Mouse (Mus musculus) neural tube, embryonic 15.5 days (tissue): ENCODE measurements around the gene Gm8108. TPM values are rescaled to one million over a fixed set of nuclear protein-coding genes. Genes with fewer than 3 reads are reported as not detected.
"Not testable (repeated sequence)": the region's sequence is repeated elsewhere in the genome, so short reads cannot be mapped to it uniquely, and the experiment has no call there.

ENCODE experiments used
- ATAC-seq: fragments of 200-750 bp; cut with Nextera tagmentation; 2 replicates; pipeline ENCODE4 v1.8.0; 2017; ENCODE audit warnings: mild to moderate bottlenecking, moderate TSS enrichment, moderate library complexity; ENCODE audit not compliant: low FRiP score
- H3K27ac ChIP-seq: fragments of 300-500 bp; sonication (generic); replicated peaks from 2 replicates; pipeline ENCODE4 v1.5.1; 2015; ENCODE audit warnings: mild to moderate bottlenecking, inconsistent platforms
- H3K27me3 ChIP-seq: fragments of 300-500 bp; sonication (generic); replicated peaks from 2 replicates; pipeline ENCODE4 v1.6.1; 2015; ENCODE audit warnings: inconsistent platforms
- H3K36me3 ChIP-seq: fragments of 300-500 bp; sonication (generic); 2 replicates; pipeline ENCODE4 v1.6.1; 2015; ENCODE audit warnings: inconsistent platforms
- H3K4me1 ChIP-seq: fragments of 300-500 bp; sonication (generic); 2 replicates; pipeline ENCODE4 v1.6.1; 2015; ENCODE audit warnings: inconsistent platforms
- H3K4me2 ChIP-seq: fragments of 300-500 bp; sonication (generic); 2 replicates; pipeline ENCODE4 v1.6.1; 2015; ENCODE audit warnings: inconsistent platforms, mild to moderate bottlenecking, moderate library complexity
- H3K4me3 ChIP-seq: fragments of 300-500 bp; sonication (generic); replicated peaks from 2 replicates; pipeline ENCODE4 v1.5.1; 2015; ENCODE audit warnings: mild to moderate bottlenecking, inconsistent platforms
- H3K9ac ChIP-seq: fragments of 300-500 bp; sonication (generic); replicated peaks from 2 replicates; pipeline ENCODE4 v1.6.1; 2015; ENCODE audit warnings: mild to moderate bottlenecking, inconsistent platforms
- H3K9me3 ChIP-seq: fragments of 300-500 bp; sonication (generic); replicated peaks from 2 replicates; pipeline ENCODE4 v1.6.1; 2016; ENCODE audit warnings: inconsistent platforms
- WGBS: fragments of 180-500 bp; shearing (Covaris S2); methylation state at CpG from one replicate; pipeline ENCODE4 v1.1.7; 2015; ENCODE audit warnings: mixed read lengths; 5-methylcytosine and 5-hydroxymethylcytosine counted together
- polyA plus RNA-seq: library from polyadenylated mRNA; unstranded; fragments of >200 nt; fragmentation: Nextera tagmentation; extraction: Ambion mirVana; gene quantifications from 2 replicates; pipeline ENCODE4 v1.2.1, GENCODE M21; 2015

Gm8108 gene
- polyA plus RNA-seq = 4.1 and 6.7 TPM in 2 replicates

DNA sequence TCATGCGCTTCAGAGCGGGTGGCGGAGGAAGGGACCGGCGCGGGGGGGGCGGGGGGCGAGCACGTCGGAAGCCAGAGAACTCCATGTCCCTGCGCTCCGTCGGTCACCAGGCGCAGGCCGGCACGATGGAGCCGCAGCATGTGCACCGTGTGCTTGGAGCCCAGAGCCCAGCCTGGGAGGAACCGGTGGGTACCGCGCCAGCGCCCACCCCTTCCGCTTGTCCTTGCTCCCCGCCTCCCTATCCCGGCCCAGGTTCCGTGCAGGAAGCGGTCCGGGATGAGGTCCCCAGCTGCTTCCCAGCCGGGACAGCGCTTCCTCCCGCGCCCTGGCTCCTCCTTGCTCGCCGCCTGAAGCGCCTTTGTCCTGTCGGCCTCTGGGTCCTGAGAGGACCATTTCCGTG lies at the start of gene Gm8108:
Gm8108 (plus strand) TSS at position 101 of the 400 bp plus-strand sequence.
- under 1% methylated on average over 24 of the region's 37 CpGs for WGBS
- H3K4me1 ChIP-seq, H3K9me3 ChIP-seq, H3K27me3 ChIP-seq, H3K27ac ChIP-seq, H3K36me3 ChIP-seq, ATAC-seq: not testable (repeated sequence)
- Histone ChIP-seq H3K4me2 (peak within 1 kb of the TSS; percentile 54), H3K4me3 (peak within 1 kb of the TSS; percentile 42), H3K9ac (peak within 1 kb of the TSS; percentile 27; the same call in 1 of the 2 replicates)

GRCm38 (mm10) chr14:4083820-4084219 lies 26.5 kb upstream of the Gm8108 start, which contains the start of gene Gm3115:
Gene Gm3115 (plus strand): TSS chr14:4084120.
- not testable (repeated sequence) for H3K36me3 ChIP-seq, H3K9me3 ChIP-seq, H3K27ac ChIP-seq, H3K4me3 ChIP-seq, ATAC-seq, H3K9ac ChIP-seq, H3K4me1 ChIP-seq, H3K4me2 ChIP-seq, H3K27me3 ChIP-seq
- WGBS = 69% methylated on average over 3 of the region's 3 CpGs

DNA sequence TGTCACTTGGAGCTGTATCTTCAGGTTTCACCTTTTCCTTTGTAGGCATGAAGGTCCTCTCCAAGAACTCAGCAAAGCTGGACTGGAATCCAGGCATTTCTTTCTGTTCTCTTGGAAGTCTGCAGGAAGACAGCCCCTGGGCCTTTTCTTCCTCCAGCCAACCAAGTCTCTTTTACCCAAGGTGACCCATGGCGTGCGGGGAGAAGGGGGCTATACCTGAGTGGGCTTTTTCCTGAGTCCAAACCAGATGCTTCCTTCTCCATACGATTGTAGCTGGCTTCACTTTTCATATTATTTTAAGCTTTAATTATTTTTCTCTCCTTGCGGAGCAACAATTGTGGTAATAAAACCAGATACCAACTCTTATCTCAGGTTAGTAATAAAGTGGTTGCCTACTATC lies 31.3 kb downstream of the Gm8108 start:
- not testable (repeated sequence) for H3K9ac ChIP-seq, H3K36me3 ChIP-seq, H3K27me3 ChIP-seq, H3K27ac ChIP-seq, H3K4me1 ChIP-seq, H3K9me3 ChIP-seq, ATAC-seq, H3K4me3 ChIP-seq, H3K4me2 ChIP-seq
- 95% methylated on average over 4 of the region's 4 CpGs for WGBS

- H3K4me2 ChIP-seq, H3K27me3 ChIP-seq, H3K4me1 ChIP-seq, H3K27ac ChIP-seq, ATAC-seq, H3K9me3 ChIP-seq, H3K36me3 ChIP-seq, H3K4me3 ChIP-seq, H3K9ac ChIP-seq: not testable (repeated sequence)
- 89% methylated on average over 1 of the region's 2 CpGs for WGBS
Measured at GRCm38 (mm10) chr14:4164730-4165129, 54.4 kb downstream of the Gm8108 start, which contains the start of gene Gm3127. Gene Gm3127 (plus strand): TSS chr14:4165030.

- not testable (repeated sequence) for H3K9me3 ChIP-seq, H3K27me3 ChIP-seq, ATAC-seq, H3K27ac ChIP-seq, H3K36me3 ChIP-seq, H3K4me1 ChIP-seq
- 10% methylated on average over 12 of the region's 14 CpGs for WGBS
- H3K4me2 ChIP-seq = peak overlapping the region; percentile 61
- H3K4me3 ChIP-seq = peak overlapping the region; percentile 45
- peak overlapping the region; percentile 41 for H3K9ac ChIP-seq
Measured at GRCm38 (mm10) chr14:4182030-4182429, 71.7 kb downstream of the Gm8108 start.

Other genes with a start within 250 kb of the Gm8108 start
- gene Gm2916, start 226.4 kb upstream of the Gm8108 start, polyA plus RNA-seq = not detected in 2 replicates
- not detected in 2 replicates for gene Gm3029, start 178.8 kb upstream of the Gm8108 start, polyA plus RNA-seq
- gene Gm3095, start 147.0 kb upstream of the Gm8108 start, polyA plus RNA-seq = 1.8 and 2.0 TPM in 2 replicates
- not detected in 2 replicates for gene Gm3099, start 112.1 kb upstream of the Gm8108 start, polyA plus RNA-seq
- gene Gm5796, start 86.6 kb upstream of the Gm8108 start, polyA plus RNA-seq = 3.2 and 3.6 TPM in 2 replicates
- not detected in 2 replicates for gene Gm3115, start 26.4 kb upstream of the Gm8108 start, polyA plus RNA-seq
- gene Gm3127, start 54.5 kb downstream of the Gm8108 start, polyA plus RNA-seq = not detected in 2 replicates
- 7.5 and 9.2 TPM in 2 replicates for gene Gm2974, start 72.0 kb downstream of the Gm8108 start, polyA plus RNA-seq
- not detected in 2 replicates for gene Gm3138, start 139.1 kb downstream of the Gm8108 start, polyA plus RNA-seq
- gene Gm3149, start 206.8 kb downstream of the Gm8108 start, polyA plus RNA-seq = not detected in 2 replicates
- gene 2610042L04Rik, start 224.2 kb downstream of the Gm8108 start, polyA plus RNA-seq = 5.2 and 5.7 TPM in 2 replicates